Mouse (Mus musculus) E14TG2a.4 (cell line): ENCODE data around the gene Cd38.

Experiments
- CTCF ChIP-seq: conservative IDR thresholded peaks from 2 replicates; pipeline ENCODE4 v1.5.1; 2014; ENCODE audit warnings: low read length
- NANOG ChIP-seq: IDR thresholded peaks from 2 replicates; pipeline ENCODE4 v1.6.1; 2014; ENCODE audit warnings: borderline replicate concordance, low read length, mixed read lengths
- POU5F1 ChIP-seq: IDR thresholded peaks from 2 replicates; pipeline ENCODE4 v1.6.1; 2014; ENCODE audit warnings: low read length, borderline replicate concordance

DNA sequence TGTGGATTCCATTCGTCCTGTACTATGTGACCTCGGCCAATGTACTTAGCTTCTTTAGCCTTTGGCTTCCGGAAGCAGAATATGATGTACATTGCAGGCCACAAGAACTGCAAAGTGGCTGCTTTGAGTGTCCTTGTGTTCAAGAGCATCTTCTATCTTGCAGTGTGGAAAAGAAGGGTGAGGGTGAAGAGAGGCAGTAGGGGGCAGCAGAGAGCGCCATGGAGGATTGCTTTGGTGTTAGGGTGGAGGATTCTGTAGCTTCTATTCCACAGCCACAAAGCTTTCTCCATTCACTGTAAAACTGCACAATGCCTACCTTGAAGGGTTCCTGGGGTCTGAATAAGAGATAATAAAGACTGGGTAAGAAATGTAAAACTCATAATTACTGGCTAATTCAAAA lies 55.6 kb downstream of the Cd38 start:
- TF ChIP-seq CTCF = peak; percentile 73
- TF ChIP-seq POU5F1 = no peak
- no peak for TF ChIP-seq NANOG
